Mouse (Mus musculus) erythroblast, embryonic 14.5 days (primary cell): ENCODE measurements around the gene Srgap1.

Experiments used
- GATA1 ChIP-seq: IDR thresholded peaks from 2 replicates; pipeline ENCODE4 v1.6.1; 2012; ENCODE audit warnings: low read length, inconsistent platforms, mixed read lengths
- TAL1 ChIP-seq: IDR thresholded peaks from 3 replicates; pipeline ENCODE4 v1.6.1; 2012; ENCODE audit warnings: low read length, inconsistent platforms, mixed read lengths

DNA sequence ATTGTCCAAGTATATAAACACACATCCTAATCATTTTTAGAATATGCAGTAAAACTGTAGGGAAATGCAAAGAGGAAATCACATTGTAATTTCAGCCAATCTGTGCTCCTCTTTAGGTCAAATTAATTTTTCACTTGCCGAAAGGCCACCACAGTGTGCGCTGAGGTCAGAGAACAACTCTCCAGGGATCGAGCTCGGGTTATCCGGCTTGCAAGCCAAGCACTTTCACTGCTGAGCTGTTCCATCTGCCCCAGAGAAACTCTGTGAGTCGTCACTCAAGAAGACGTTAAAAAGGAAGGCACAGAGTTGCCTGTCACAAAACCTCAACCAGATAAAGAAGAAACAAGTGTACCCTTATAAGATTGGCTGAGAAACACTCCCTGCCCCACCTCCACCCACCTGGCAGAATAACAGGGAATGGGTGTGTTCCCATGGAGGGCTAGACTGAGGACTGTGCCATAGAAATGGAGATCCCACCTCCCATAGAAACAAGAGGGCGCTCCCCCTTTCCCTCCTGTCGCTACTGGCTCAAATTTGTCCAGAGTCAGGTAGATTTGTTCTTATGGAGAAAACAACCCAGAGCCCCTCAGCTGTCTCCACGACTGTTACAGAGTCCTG is 63.0 kb downstream of the Srgap1 start:
- TF ChIP-seq GATA1 (no peak), TAL1 (no peak)
